In genomic region chr15:85683716-85684115, GRCm38 (mm10) we compare ENCODE assay signal across 15 mouse cellular contexts. TPM values are rescaled to one million over a fixed set of nuclear protein-coding genes. Genes with fewer than 3 reads are reported as not detected.
DNase-seq lines count a peak whose midpoint lies in the region; ATAC-seq and TF ChIP-seq lines count a peak whose summit lies in the region.
"Had no signal": no experiment of that assay in that cellular context is flagged by ENCODE, and none has a peak within 500 bp of the region (broad histone marks: within the 10 kb centered on the region; RNA-seq: fewer than 3 reads in every experiment).

No protein-coding gene starts in this region.

- H3K27ac ChIP-seq in heart, adult 2 months: peak overlapping the region; percentile 89
- peak overlapping the region; percentile 63; the same call in 1 of the 2 replicates for H3K27ac ChIP-seq in lung, embryonic 15.5 days
- peak overlapping the region; percentile 76 for H3K27ac ChIP-seq in brown adipose tissue, adult 24 weeks (replicated peaks; ENCODE audit: low read depth, low read length)
- peak overlapping the region; percentile 67 for H3K27ac ChIP-seq in olfactory bulb, adult 2 months (ENCODE audit: insufficient read depth, low read depth, low read length)
- H3K27ac ChIP-seq: liver, embryonic 15.5 days had no signal

- peaks cover 65% of the 10 kb centered on the region for H3K36me3 ChIP-seq in heart, adult 2 months (ENCODE audit: control insufficient read depth, insufficient read depth, low read length)
- H3K36me3 ChIP-seq in lung, embryonic 15.5 days: peaks cover 37% of the 10 kb centered on the region
- H3K36me3 ChIP-seq: liver, embryonic 15.5 days had no signal

- 92% methylated on average over 4 of the region's 4 CpGs for WGBS in heart, adult 2 months
- WGBS in lung, embryonic 15.5 days: 86% methylated on average over 4 of the region's 4 CpGs
- 86% methylated on average over 4 of the region's 4 CpGs for WGBS in lung, adult 2 months
- WGBS in olfactory bulb, adult 2 months: 27% methylated on average over 4 of the region's 4 CpGs

- no peak for DNase-seq in heart, adult 2 months
- no peak for DNase-seq in heart, postnatal 36 days
- no peak for DNase-seq in lung, adult 2 months
- DNase-seq in adrenal gland, postnatal 4 days (ENCODE audit: low spot score in 2 of 2): no peak
- DNase-seq: adrenal gland, adult 8-10 months; heart, postnatal 4 days; layer of hippocampus, postnatal 36 days; midbrain, embryonic 14.5 days had no signal

- TF ChIP-seq POLR2A in heart, adult 2 months (IDR thresholded peaks at IDR 0.05; ENCODE audit: insufficient read depth, low read depth, low read length): no peak
- no peak for TF ChIP-seq POLR2A in lung, adult 2 months (IDR thresholded peaks at IDR 0.05; ENCODE audit: borderline replicate concordance, extremely low read depth, low read depth, low read length)
- no peak for TF ChIP-seq POLR2A in olfactory bulb, adult 2 months (IDR thresholded peaks at IDR 0.05; ENCODE audit: insufficient read depth, low read depth, low read length)

- peak overlapping the region; percentile 35 for H3K4me3 ChIP-seq in heart, adult 2 months
- no peak overlapping the region for H3K4me3 ChIP-seq in lung, embryonic 15.5 days
- no peak overlapping the region for H3K4me3 ChIP-seq in lung, adult 2 months (replicated peaks; ENCODE audit: extremely low read depth, low read depth, low read length)
- H3K4me3 ChIP-seq in brown adipose tissue, adult 24 weeks (ENCODE audit: insufficient read depth, low read depth, low read length): 0 out of 2 replicates have a peak overlapping the region, but pooled peaks have one; percentile 35
- peak overlapping the region; percentile 44 for H3K4me3 ChIP-seq in olfactory bulb, adult 2 months (ENCODE audit: insufficient read depth, low read depth, low read length)
- H3K4me3 ChIP-seq: heart, embryonic 12.5 days; liver, embryonic 15.5 days; stomach, embryonic 15.5 days had no signal

- H3K9me3 ChIP-seq in lung, embryonic 15.5 days: no peaks in the 10 kb centered on the region
- H3K9me3 ChIP-seq: G1E; heart, embryonic 12.5 days; liver, embryonic 15.5 days; stomach, embryonic 15.5 days had no signal

- peaks cover 51% of the 10 kb centered on the region for H3K4me1 ChIP-seq in heart, adult 2 months (ENCODE audit: control insufficient read depth, insufficient read depth, low read length)
- peaks cover 81% of the 10 kb centered on the region for H3K4me1 ChIP-seq in lung, embryonic 15.5 days
- H3K4me1 ChIP-seq in lung, adult 2 months (ENCODE audit: control insufficient read depth, insufficient read depth, low read length): peaks cover 66% of the 10 kb centered on the region
- peaks cover 58% of the 10 kb centered on the region for H3K4me1 ChIP-seq in brown adipose tissue, adult 24 weeks (ENCODE audit: control insufficient read depth, insufficient read depth, insufficient read length, low read length)
- H3K4me1 ChIP-seq in olfactory bulb, adult 2 months (ENCODE audit: control insufficient read depth, insufficient read depth, low read length): peaks cover 57% of the 10 kb centered on the region
- H3K4me1 ChIP-seq: liver, embryonic 15.5 days had no signal

- intact Hi-C loops in heart, adult 2 months (cut with DNase I): loop anchor here (2.0 kb wide), 1 partner anchor 17 kb away; no protein-coding TSS in a partner anchor
- intact Hi-C loops in heart, postnatal 36 days (cut with DNase I): no loop called here

- no peaks in the 10 kb centered on the region for H3K27me3 ChIP-seq in heart, adult 2 months (ENCODE audit: control insufficient read depth, insufficient read depth, low read length)
- H3K27me3 ChIP-seq in lung, embryonic 15.5 days: no peaks in the 10 kb centered on the region
- H3K27me3 ChIP-seq: stomach, embryonic 15.5 days had no signal

- H3K79me2 ChIP-seq in heart, adult 2 months (replicated peaks; ENCODE audit: control insufficient read depth, insufficient read depth, low read length): peaks cover 15% of the 10 kb centered on the region

- H3K9ac ChIP-seq in heart, adult 2 months (ENCODE audit: low read depth, low read length): peak overlapping the region; percentile 28; the same call in 1 of the 2 replicates
- H3K9ac ChIP-seq in lung, embryonic 15.5 days: no peak overlapping the region
- H3K9ac ChIP-seq: heart, embryonic 12.5 days; liver, embryonic 15.5 days; stomach, embryonic 15.5 days had no signal

- TF ChIP-seq EP300 in heart, adult 2 months (IDR thresholded peaks at IDR 0.05; ENCODE audit: insufficient read depth, low read depth, low read length): no peak

- H3K4me2 ChIP-seq in lung, embryonic 15.5 days: no peak overlapping the region
- H3K4me2 ChIP-seq: heart, embryonic 12.5 days; liver, embryonic 15.5 days; stomach, embryonic 15.5 days had no signal

- no peak for ATAC-seq in lung, embryonic 15.5 days (ENCODE audit: borderline replicate concordance, extremely low read depth, low FRiP score, low TSS enrichment)

- TF ChIP-seq CTCF in heart, adult 2 months (IDR thresholded peaks at IDR 0.05): no peak
- no peak for TF ChIP-seq CTCF in lung, adult 2 months (IDR thresholded peaks at IDR 0.05; ENCODE audit: insufficient read depth, low read length)
- no peak for TF ChIP-seq CTCF in olfactory bulb, adult 2 months (IDR thresholded peaks at IDR 0.05; ENCODE audit: insufficient read depth, low read depth, low read length)

RNA-seq across cellular contexts. Expression of gene Ppara, which starts 51.1 kb away (rescaled TPM):
- 10 to 100 TPM; 53.1 to 60.7 TPM for total RNA-seq in heart, adult 2 months (2021)
- polyA plus RNA-seq in heart, adult 2 months (2012; rRNA removed): 12.9 and 25.4 TPM in 2 replicates
- 10 to 100 TPM; 39.3 to 53.4 TPM for total RNA-seq in heart, postnatal 36 days (2021)
- polyA plus RNA-seq in lung, embryonic 15.5 days (2015; fragmentation: Nextera tagmentation; extraction: Ambion mirVana): 4.3 and 4.9 TPM in 2 replicates
- 2.2 and 2.3 TPM in 2 replicates for polyA plus RNA-seq in lung, adult 2 months (2012; rRNA removed)
- 53.5 and 108 TPM in 2 replicates for polyA plus RNA-seq in brown adipose tissue, adult 24 weeks (2012; ENCODE audit: insufficient read depth, insufficient read length, missing spikeins)
- not detected in 2 replicates for polyA plus RNA-seq in olfactory bulb, adult 2 months (2012; ENCODE audit: insufficient read depth, insufficient read length, low replicate concordance, missing spikeins)
- total RNA-seq in adrenal gland, postnatal 4 days (2021): 10 to 100 TPM; 17.2 to 29.4 TPM
- polyA plus RNA-seq: G1E had no signal

Comparison
In these comparisons a context has a peak if more than half of its experiments do, and no peak if none do; other contexts are left out.
1. H3K4me3 ChIP-seq: peak in heart, adult 2 months (single experiment), brown adipose tissue, adult 24 weeks (single experiment) and olfactory bulb, adult 2 months (single experiment); none in lung, embryonic 15.5 days (single experiment) and lung, adult 2 months (single experiment).
2. Peak in every context shown above with its lines, with median percentiles within 50 percentile points of each other: H3K27ac ChIP-seq.